Mouse (Mus musculus): ENCODE measurements around the gene Tacc3.

Tacc3 gene

GRCm38 (mm10) chr5:33694848-33695717 lies 37.2 kb downstream of the Tacc3 start:
- peak; percentile 78 to 82 for DNase-seq (ENCODE audit: low spot score in 2 of 2)

GRCm38 (mm10) chr5:33695718-33696121 lies 37.8 kb downstream of the Tacc3 start:
- no peak for DNase-seq (ENCODE audit: low spot score in 2 of 2)

GRCm38 (mm10) chr5:33696430-33696829 lies 38.5 kb downstream of the Tacc3 start:
- DNase-seq (ENCODE audit: low spot score in 2 of 2), result no peak

GRCm38 (mm10) chr5:33697534-33697933 lies 39.6 kb downstream of the Tacc3 start:
- no peak for DNase-seq (ENCODE audit: low spot score in 2 of 2)

GRCm38 (mm10) chr5:33697947-33698512 lies 40.1 kb downstream of the Tacc3 start:
- DNase-seq (ENCODE audit: low spot score in 2 of 2), result peak; percentile 84 to 86

- DNase-seq (ENCODE audit: low spot score in 2 of 2), result no peak
Observed at GRCm38 (mm10) chr5:33698669-33699068, 40.7 kb downstream of the Tacc3 start.

- DNase-seq (ENCODE audit: low spot score in 2 of 2), result no peak
Observed at GRCm38 (mm10) chr5:33700010-33700409, 42.1 kb downstream of the Tacc3 start.

- no peak for DNase-seq (ENCODE audit: low spot score in 2 of 2)
Observed at GRCm38 (mm10) chr5:33701832-33702231, 43.9 kb downstream of the Tacc3 start.

- DNase-seq (ENCODE audit: low spot score in 2 of 2), result peak; percentile 60 to 66
Observed at GRCm38 (mm10) chr5:33703999-33704398, 46.1 kb downstream of the Tacc3 start.

- DNase-seq (ENCODE audit: low spot score in 2 of 2), result peak; percentile 79 to 85
Observed at GRCm38 (mm10) chr5:33704945-33705611, 47.1 kb downstream of the Tacc3 start.

GRCm38 (mm10) chr5:33705612-33706349 lies 47.9 kb downstream of the Tacc3 start:
- no peak for DNase-seq (ENCODE audit: low spot score in 2 of 2)

GRCm38 (mm10) chr5:33706350-33706629 lies 48.4 kb downstream of the Tacc3 start:
- no peak for DNase-seq (ENCODE audit: low spot score in 2 of 2)

GRCm38 (mm10) chr5:33707163-33707562 lies 49.2 kb downstream of the Tacc3 start:
- no peak for DNase-seq (ENCODE audit: low spot score in 2 of 2)

GRCm38 (mm10) chr5:33709037-33709436 lies 51.1 kb downstream of the Tacc3 start:
- DNase-seq (ENCODE audit: low spot score in 2 of 2), result no peak

GRCm38 (mm10) chr5:33712550-33712949 lies 54.6 kb downstream of the Tacc3 start:
- no peak for DNase-seq (ENCODE audit: low spot score in 2 of 2)

- no peak for DNase-seq (ENCODE audit: low spot score in 2 of 2)
Observed at GRCm38 (mm10) chr5:33715182-33715581, 57.3 kb downstream of the Tacc3 start.

GRCm38 (mm10) chr5:33716467-33716866 lies 58.5 kb downstream of the Tacc3 start:
- no peak for DNase-seq (ENCODE audit: low spot score in 2 of 2)

- DNase-seq (ENCODE audit: low spot score in 2 of 2), result no peak
Observed at GRCm38 (mm10) chr5:33718460-33718859, 60.5 kb downstream of the Tacc3 start.

- DNase-seq (ENCODE audit: low spot score in 2 of 2), result no peak
Observed at GRCm38 (mm10) chr5:33720852-33721490, 63.0 kb downstream of the Tacc3 start.

GRCm38 (mm10) chr5:33721541-33722265 lies 63.8 kb downstream of the Tacc3 start, which contains the start of gene Fgfr3:
TSS of gene Fgfr3 (plus strand) at chr5:33721674.
- DNase-seq (ENCODE audit: low spot score in 2 of 2), result peak; percentile 59 to 72

Measured in right cerebral cortex, postnatal 10 days (tissue).